Comparison of ENCODE assay signal across 23 mouse cellular contexts in genomic region chr14:76024641-76025040, GRCm38 (mm10). TPM values are rescaled to one million over a fixed set of nuclear protein-coding genes. Genes with fewer than 3 reads are reported as not detected.
DNase-seq lines count a peak whose midpoint lies in the region; ATAC-seq and TF ChIP-seq lines count a peak whose summit lies in the region.
"Had no signal": no experiment of that assay in that cellular context is flagged by ENCODE, and none has a peak within 500 bp of the region (broad histone marks: within the 10 kb centered on the region; RNA-seq: fewer than 3 reads in every experiment).

No protein-coding gene starts in this region.

- DNase-seq in layer of hippocampus, adult 18-20 months (ENCODE audit: low spot score in 2 of 2): peak; percentile 56 to 89
- DNase-seq in layer of hippocampus, postnatal 25 days (ENCODE audit: extremely low spot score in 1 of 2, low spot score in 1 of 2): no peak
- DNase-seq in ES-E14 (ENCODE audit: low read depth, low spot score) (no peak), adipocyte (ENCODE audit: low spot score) (no peak)
- DNase-seq in brain, adult 2 months (ENCODE audit: low read depth, low spot score): peak; percentile 41
- peak; percentile 84 for DNase-seq in layer of hippocampus, adult 9-11 months
- DNase-seq in gastrocnemius, adult 2 months: no peak
- DNase-seq: adrenal gland, postnatal 10 days; cerebellum, adult 11-12 months; cerebellum, adult 9-10 months; cerebellum, postnatal 25 days; forebrain, postnatal 0 days; gastrocnemius, postnatal 36 days; heart, adult 18-20 months; heart, postnatal 10 days had no signal

- intact Hi-C loops in gastrocnemius, adult 2 months (cut with DNase I): no loop called here

- no peak overlapping the region for H3K9ac ChIP-seq in ES-E14 (ENCODE audit: insufficient read depth, low read depth, low read length, poor library complexity, severe bottlenecking)
- no peak overlapping the region for H3K9ac ChIP-seq in forebrain, embryonic 15.5 days (replicated peaks)
- H3K9ac ChIP-seq: embryonic facial prominence, embryonic 12.5 days; forebrain, postnatal 0 days; hindbrain, embryonic 14.5 days had no signal

- in situ Hi-C loops in ES-E14 (cut with MboI; ENCODE audit: low sequenced_read_pairs in 2 of 2, unreplicated experiment in 2 of 2): no loop called here

- no peaks in the 10 kb centered on the region for H3K36me3 ChIP-seq in ES-E14 (ENCODE audit: control insufficient read depth, insufficient read depth, low read length, poor library complexity, severe bottlenecking)
- no peaks in the 10 kb centered on the region for H3K36me3 ChIP-seq in forebrain, embryonic 15.5 days
- H3K36me3 ChIP-seq: embryonic facial prominence, embryonic 12.5 days; G1E; heart, embryonic 10.5 days had no signal

- TF ChIP-seq CTCF in gastrocnemius, adult 2 months (IDR thresholded peaks at IDR 0.05): no peak

- no peak for ATAC-seq in forebrain, embryonic 15.5 days (replicated peaks)
- ATAC-seq: forebrain, postnatal 0 days; intestine, embryonic 16.5 days; Patski had no signal

- no peaks in the 10 kb centered on the region for H3K4me1 ChIP-seq in ES-E14 (ENCODE audit: control insufficient read depth in 2 of 2, insufficient read depth in 2 of 2, low read length in 2 of 2, poor library complexity in 1 of 2)
- peaks cover 13% of the 10 kb centered on the region for H3K4me1 ChIP-seq in forebrain, embryonic 15.5 days
- H3K4me1 ChIP-seq: embryonic facial prominence, embryonic 12.5 days; heart, embryonic 10.5 days had no signal

- H3K27ac ChIP-seq in ES-E14 (ENCODE audit: insufficient read depth, low read depth, low read length, poor library complexity, severe bottlenecking): no peak overlapping the region
- no peak overlapping the region for H3K27ac ChIP-seq in gastrocnemius, adult 2 months
- no peak overlapping the region for H3K27ac ChIP-seq in forebrain, embryonic 15.5 days (replicated peaks)
- H3K27ac ChIP-seq: embryonic facial prominence, embryonic 12.5 days; heart, embryonic 10.5 days; hindbrain, embryonic 14.5 days had no signal

- H3K27me3 ChIP-seq in forebrain, embryonic 15.5 days: no peaks in the 10 kb centered on the region
- H3K27me3 ChIP-seq: CH12.LX; embryonic facial prominence, embryonic 12.5 days had no signal

- WGBS in forebrain, embryonic 15.5 days: 83% methylated on average over 4 of the region's 4 CpGs

- no peak overlapping the region for H3K4me3 ChIP-seq in ES-E14 (ENCODE audit: insufficient read depth in 1 of 2, low read depth in 1 of 2, low read length in 2 of 2, poor library complexity in 1 of 2, severe bottlenecking in 1 of 2)
- no peak overlapping the region for H3K4me3 ChIP-seq in gastrocnemius, adult 2 months
- H3K4me3 ChIP-seq in forebrain, embryonic 15.5 days: no peak overlapping the region
- H3K4me3 ChIP-seq: embryonic facial prominence, embryonic 12.5 days; heart, embryonic 10.5 days had no signal

- H3K4me2 ChIP-seq in forebrain, embryonic 15.5 days (replicated peaks): no peak overlapping the region
- H3K4me2 ChIP-seq: embryonic facial prominence, embryonic 12.5 days; hindbrain, embryonic 14.5 days had no signal

- H3K9me3 ChIP-seq in ES-E14 (ENCODE audit: control insufficient read depth, insufficient read depth, low read depth, low read length): no peaks in the 10 kb centered on the region
- no peaks in the 10 kb centered on the region for H3K9me3 ChIP-seq in forebrain, embryonic 15.5 days
- H3K9me3 ChIP-seq: embryonic facial prominence, embryonic 12.5 days; G1E; heart, embryonic 10.5 days had no signal

TF ChIP-seq in ES-E14, 5 proteins besides CTCF, POLR2A, EP300 and RAD21:
- TF ChIP-seq MAFK (IDR thresholded peaks at IDR 0.05; ENCODE audit: insufficient read depth, low read depth, low read length) (no peak), ZNF384 (IDR thresholded peaks at IDR 0.05; ENCODE audit: low read depth, low read length) (peak; percentile 1; the same call in 1 of the 2 replicates)

RNA-seq across cellular contexts. Expression of gene Gtf2f2, which starts 14.0 kb away (rescaled TPM):
- total RNA-seq in layer of hippocampus, adult 18-20 months (2021): 10 to 100 TPM; 22.4 to 23.0 TPM
- 10 to 100 TPM; 19.7 to 23.3 TPM for total RNA-seq in layer of hippocampus, postnatal 25 days (2021)
- 23.2 and 25.5 TPM in 2 replicates for total RNA-seq in ES-E14 (2012; rRNA removed)
- total RNA-seq in gastrocnemius, adult 2 months (2021): 10 to 100 TPM; 11.2 to 14.8 TPM
- polyA plus RNA-seq in forebrain, embryonic 15.5 days (2015; fragmentation: Nextera tagmentation; extraction: Ambion mirVana): 47.4 and 51.7 TPM in 2 replicates

Comparison
In these comparisons a context has a peak if more than half of its experiments do, and no peak if none do; other contexts are left out.
1. DNase-seq: peak in layer of hippocampus, adult 18-20 months (2 of 2), brain, adult 2 months (single experiment) and layer of hippocampus, adult 9-11 months (single experiment); none in layer of hippocampus, postnatal 25 days (0 of 2), ES-E14 (single experiment), gastrocnemius, adult 2 months (single experiment) and adipocyte (single experiment).